Mouse (Mus musculus) olfactory bulb, adult 2 months (tissue): ENCODE results near the gene Fbxo2.

Experiments used
- CTCF ChIP-seq: fragments of 200-500 bp; IDR thresholded peaks from 2 replicates; pipeline ENCODE4 v1.5.1; 2012; ENCODE audit warnings: low read depth, mild to moderate bottlenecking, low read length, moderate library complexity; ENCODE audit not compliant: insufficient read depth
- POLR2A ChIP-seq: fragments of 200-500 bp; IDR thresholded peaks from 2 replicates; pipeline ENCODE4 v1.6.1; 2012; ENCODE audit warnings: mild to moderate bottlenecking, low read depth, low read length, moderate library complexity; ENCODE audit not compliant: insufficient read depth

- TF ChIP-seq POLR2A, result no peak
- TF ChIP-seq CTCF, result no peak
Observed at GRCm38 (mm10) chr4:148194400-148194799, 34.0 kb downstream of the Fbxo2 start.
